Mouse (Mus musculus) urinary bladder, adult 2 months (tissue): Measurements from ENCODE around the gene Epc2. TPM values are rescaled to one million over a fixed set of nuclear protein-coding genes. Genes with fewer than 3 reads are reported as not detected.

Source experiments
- DNase-seq: peaks from one replicate; pipeline ENCODE4 v3.0.0; 2022; ENCODE audit warnings: low spot score
- polyA plus RNA-seq: library from polyadenylated mRNA; depleted of rRNA; stranded (reverse); fragments of >200 nt; gene quantifications from 2 replicates; pipeline ENCODE4 v1.2.3, GENCODE M21; 2012; rRNA removed

Epc2 gene
- 13.3 and 18.0 TPM in 2 replicates for polyA plus RNA-seq

- peak; percentile 80 for DNase-seq
Observed at GRCm38 (mm10) chr2:49450931-49451636, at the start of gene Epc2. Epc2 (plus strand) TSS chr2:49451486.

- DNase-seq = no peak
Observed at GRCm38 (mm10) chr2:49405954-49406353, 45.3 kb upstream of the Epc2 start.

GRCm38 (mm10) chr2:49411685-49412084 lies 39.6 kb upstream of the Epc2 start:
- DNase-seq = no peak

- DNase-seq = no peak
Observed at GRCm38 (mm10) chr2:49412576-49412975, 38.7 kb upstream of the Epc2 start.

GRCm38 (mm10) chr2:49415868-49416267 lies 35.4 kb upstream of the Epc2 start:
- DNase-seq = no peak

GRCm38 (mm10) chr2:49417018-49417604 lies 34.2 kb upstream of the Epc2 start:
- no peak for DNase-seq

GRCm38 (mm10) chr2:49420396-49420795 lies 30.9 kb upstream of the Epc2 start:
- DNase-seq = no peak

GRCm38 (mm10) chr2:49423857-49424256 lies 27.4 kb upstream of the Epc2 start:
- no peak for DNase-seq

DNA sequence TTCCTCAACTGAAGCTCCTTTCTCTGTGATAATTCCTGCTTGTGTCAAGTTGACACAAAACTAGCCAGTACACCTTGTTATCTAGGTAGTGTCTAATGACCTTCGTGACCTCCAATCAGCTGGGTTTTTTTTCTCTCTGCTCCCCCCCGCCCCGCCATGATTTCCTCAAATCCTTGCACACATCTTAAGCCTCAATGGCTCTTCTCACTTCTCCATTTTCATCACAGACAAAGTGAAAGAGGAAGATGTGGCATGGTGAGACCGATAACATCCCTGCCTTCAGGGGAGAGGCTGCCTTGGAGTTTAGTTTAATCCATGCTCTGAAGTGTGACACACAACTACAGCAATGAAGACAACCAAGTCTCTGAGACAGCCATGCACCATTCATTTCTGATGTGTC lies 26.5 kb upstream of the Epc2 start:
- no peak for DNase-seq

- DNase-seq = no peak
Observed at GRCm38 (mm10) chr2:49426175-49426574, 25.1 kb upstream of the Epc2 start.

DNA sequence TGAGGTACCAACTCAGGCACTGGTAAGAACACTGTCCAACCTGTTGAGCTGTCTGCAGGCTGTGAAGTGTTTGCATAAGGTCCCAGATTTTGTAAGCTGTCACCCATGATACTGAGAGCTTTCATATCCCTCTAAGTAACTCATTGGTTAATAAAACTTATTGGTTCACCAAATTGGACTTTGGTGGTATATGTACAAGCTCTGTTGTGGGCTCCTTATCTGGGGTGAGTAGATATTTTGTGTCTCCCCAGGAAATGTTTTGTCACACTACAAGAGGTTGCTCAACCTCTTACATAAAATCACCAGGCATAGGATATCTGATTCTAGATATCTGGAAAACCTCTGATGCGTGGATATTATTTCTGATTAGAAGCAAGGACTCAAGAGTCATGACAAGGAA lies 20.3 kb upstream of the Epc2 start:
- DNase-seq = no peak

GRCm38 (mm10) chr2:49433211-49433610 lies 18.1 kb upstream of the Epc2 start:
- DNase-seq = no peak

DNA sequence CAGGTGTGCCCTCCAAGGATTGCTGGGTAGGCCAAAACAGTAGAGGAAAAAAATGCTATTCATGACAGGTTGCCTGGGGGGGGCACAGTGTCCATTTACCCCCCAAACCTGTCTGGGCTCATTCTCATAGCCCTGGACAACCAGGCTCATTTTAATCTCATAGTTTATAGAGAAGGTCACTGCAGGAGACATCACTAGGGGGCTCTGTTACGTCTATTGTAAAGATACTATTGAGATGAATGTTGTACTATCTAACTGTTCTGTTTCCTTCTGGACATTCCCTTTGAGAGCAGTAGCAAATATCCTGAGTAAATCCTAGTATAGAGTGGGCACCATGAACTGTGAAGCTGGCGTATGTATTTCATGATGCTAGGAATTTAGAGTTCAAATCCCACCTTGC lies 5.0 kb upstream of the Epc2 start:
- no peak for DNase-seq

GRCm38 (mm10) chr2:49447586-49448475 lies 3.5 kb upstream of the Epc2 start:
- no peak for DNase-seq

DNA sequence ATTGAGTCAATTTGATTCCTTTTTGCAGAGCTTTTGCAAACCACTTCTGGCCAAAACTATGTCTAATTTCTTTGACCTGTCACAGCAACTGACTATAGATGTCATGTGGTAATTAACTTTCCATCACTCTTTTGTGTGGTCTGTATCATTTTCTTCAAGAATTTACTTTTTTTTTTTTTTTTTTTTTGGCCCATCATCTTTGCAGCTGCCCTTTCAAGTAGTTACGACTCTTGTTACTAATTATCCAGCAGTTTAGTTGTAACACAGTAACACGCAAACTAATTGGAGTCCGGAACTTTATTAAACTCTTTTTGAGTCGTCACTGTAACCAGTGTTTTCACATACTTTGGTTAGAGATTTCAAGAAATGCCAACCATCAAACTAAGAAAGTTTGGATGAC lies 819 bp upstream of the Epc2 start:
- no peak for DNase-seq

GRCm38 (mm10) chr2:49451637-49452211 lies 438 bp downstream of the Epc2 start:
- DNase-seq = peak; percentile 97

DNA sequence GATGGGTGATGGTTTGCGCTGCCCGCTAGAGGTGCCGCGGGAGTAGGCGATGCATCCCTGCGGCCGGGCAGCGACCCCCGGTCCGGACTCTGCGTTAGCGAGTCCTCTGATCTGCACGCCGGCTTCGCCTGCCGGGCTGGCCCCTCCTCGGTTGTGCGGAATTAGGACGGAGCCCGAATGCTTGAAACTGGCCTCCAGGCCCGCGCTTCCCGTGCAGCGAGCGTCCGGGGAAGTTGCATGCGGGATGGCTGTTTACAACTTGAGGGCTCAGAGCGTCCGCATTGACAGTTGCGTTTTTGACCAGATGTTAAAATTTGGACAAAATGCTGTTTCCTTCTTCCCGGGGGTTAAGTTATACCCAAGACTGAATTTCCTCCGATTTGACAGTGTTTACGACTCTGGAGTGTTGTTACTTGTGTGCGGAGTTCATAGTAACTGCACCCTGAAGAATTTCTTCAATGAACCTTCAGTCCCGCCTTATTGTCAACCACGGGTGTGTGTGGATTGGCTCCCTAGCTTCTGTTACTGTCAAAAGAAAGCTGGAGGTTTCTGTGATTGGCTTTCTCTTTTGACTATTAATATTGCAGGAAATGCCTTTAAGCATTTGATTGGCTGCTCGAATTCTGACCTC lies 1.3 kb downstream of the Epc2 start:
- DNase-seq = no peak

DNA sequence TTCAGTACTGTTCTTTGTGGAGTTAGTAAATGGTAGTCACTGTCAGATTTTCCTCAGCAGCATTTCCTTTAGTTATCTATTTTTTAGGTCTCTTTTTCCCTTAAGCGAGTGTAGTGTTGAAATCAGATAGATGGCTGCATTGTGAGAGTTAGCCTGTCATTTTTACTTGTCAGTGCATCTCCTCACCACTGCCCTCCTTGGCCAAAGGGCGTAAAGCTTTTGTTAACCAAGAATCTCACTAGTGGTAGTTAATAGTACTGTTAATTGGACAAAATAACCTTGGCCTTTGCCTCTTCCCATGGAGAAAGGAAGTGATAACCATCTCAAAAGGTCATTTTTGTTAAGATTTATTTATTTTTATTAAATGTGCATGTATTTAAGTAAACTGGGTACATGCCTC lies 6.5 kb downstream of the Epc2 start:
- no peak for DNase-seq

GRCm38 (mm10) chr2:49465672-49466222 lies 14.5 kb downstream of the Epc2 start:
- no peak for DNase-seq

GRCm38 (mm10) chr2:49467038-49467437 lies 15.8 kb downstream of the Epc2 start:
- DNase-seq = no peak

- no peak for DNase-seq
Observed at GRCm38 (mm10) chr2:49471188-49471587, 19.9 kb downstream of the Epc2 start.
